Mouse (Mus musculus) spleen, adult 2 months (tissue): ENCODE data around the gene Mov10l1. TPM values are rescaled to one million over a fixed set of nuclear protein-coding genes. Genes with fewer than 3 reads are reported as not detected.

Experiments used
- DNase-seq, 2 experiments: peaks; one replicate each; pipeline versions ENCODE4 v3.0.0 to v3.0.0-alpha.2; 2012 to 2021; ENCODE audit warnings: low spot score in 2 of 2, low read depth in 1 of 2
- H3K27ac ChIP-seq: fragments of 200-500 bp; 2 replicates; pipeline ENCODE4 v1.5.1; 2012; ENCODE audit warnings: low read length, inconsistent platforms; ENCODE audit not compliant: insufficient read depth
- H3K27me3 ChIP-seq: fragments of 200-500 bp; 2 replicates; pipeline ENCODE4 v1.6.1; 2012; ENCODE audit warnings: mild to moderate bottlenecking, moderate library complexity, low read length, inconsistent platforms; ENCODE audit not compliant: control insufficient read depth, insufficient read depth
- H3K36me3 ChIP-seq: fragments of 200-500 bp; 2 replicates; pipeline ENCODE4 v1.6.1; 2012; ENCODE audit warnings: mild to moderate bottlenecking, low read length, inconsistent platforms; ENCODE audit not compliant: control insufficient read depth, insufficient read depth
- H3K4me1 ChIP-seq: fragments of 200-500 bp; 2 replicates; pipeline ENCODE4 v1.6.1; 2011; ENCODE audit warnings: inconsistent platforms; ENCODE audit not compliant: control insufficient read depth, insufficient read depth, insufficient read length
- H3K4me3 ChIP-seq: fragments of 200-500 bp; 2 replicates; pipeline ENCODE4 v1.5.1; 2011; ENCODE audit warnings: mild to moderate bottlenecking, inconsistent platforms; ENCODE audit not compliant: insufficient read depth, insufficient read length; ENCODE audit errors: extremely low read depth
- CTCF ChIP-seq: fragments of 200-500 bp; IDR thresholded peaks from 2 replicates; pipeline ENCODE4 v1.5.1; 2011; ENCODE audit warnings: mild to moderate bottlenecking, inconsistent platforms; ENCODE audit not compliant: insufficient read depth, insufficient read length, insufficient replicate concordance; ENCODE audit errors: extremely low read depth
- POLR2A ChIP-seq: fragments of 200-500 bp; IDR thresholded peaks from 2 replicates; pipeline ENCODE4 v1.6.1; 2011; ENCODE audit warnings: low read depth, low read length, inconsistent platforms
- WGBS: fragments of 180-500 bp; shearing (Covaris S2); methylation state at CpG from one replicate; pipeline ENCODE4 v1.1.7; 2018; 5-methylcytosine and 5-hydroxymethylcytosine counted together
- polyA plus RNA-seq: library from polyadenylated mRNA; depleted of rRNA; stranded (reverse); fragments of >200 nt; gene quantifications from 2 replicates; pipeline ENCODE4 v1.2.3, GENCODE M21; 2012

The Mov10l1 gene
- polyA plus RNA-seq, 1 experiment: not detected

DNA sequence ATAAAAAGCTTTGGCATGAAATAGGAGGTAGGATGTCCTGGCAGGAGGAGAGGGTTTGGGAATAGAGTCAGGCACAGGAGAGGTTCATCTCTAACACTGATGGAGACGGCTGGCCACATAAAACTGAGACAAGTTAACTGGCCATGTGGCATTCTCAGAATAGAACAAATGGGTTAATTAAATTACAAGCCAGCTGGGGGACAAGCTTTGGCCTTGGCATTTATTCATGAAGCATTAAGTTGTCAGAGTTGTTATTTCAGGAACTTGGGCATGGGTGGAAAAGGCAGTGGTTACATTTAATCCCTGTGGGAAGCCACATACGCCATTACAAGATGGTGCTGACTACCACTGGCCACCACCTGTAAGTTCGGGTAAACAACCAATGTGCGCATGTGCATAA lies 31.5 kb upstream of the Mov10l1 start:
- WGBS: 88% methylated on average over 4 of the region's 4 CpGs
- H3K27ac ChIP-seq: no peak overlapping the region
- peaks cover 6% of the 10 kb centered on the region for H3K27me3 ChIP-seq
- no peak overlapping the region for H3K4me3 ChIP-seq
- H3K36me3 ChIP-seq: no peaks in the 10 kb centered on the region
- H3K4me1 ChIP-seq: no peaks in the 10 kb centered on the region; the same call in 1 of the 2 replicates
- TF ChIP-seq CTCF: no peak
- no peak for TF ChIP-seq POLR2A
- no peak for DNase-seq

DNA sequence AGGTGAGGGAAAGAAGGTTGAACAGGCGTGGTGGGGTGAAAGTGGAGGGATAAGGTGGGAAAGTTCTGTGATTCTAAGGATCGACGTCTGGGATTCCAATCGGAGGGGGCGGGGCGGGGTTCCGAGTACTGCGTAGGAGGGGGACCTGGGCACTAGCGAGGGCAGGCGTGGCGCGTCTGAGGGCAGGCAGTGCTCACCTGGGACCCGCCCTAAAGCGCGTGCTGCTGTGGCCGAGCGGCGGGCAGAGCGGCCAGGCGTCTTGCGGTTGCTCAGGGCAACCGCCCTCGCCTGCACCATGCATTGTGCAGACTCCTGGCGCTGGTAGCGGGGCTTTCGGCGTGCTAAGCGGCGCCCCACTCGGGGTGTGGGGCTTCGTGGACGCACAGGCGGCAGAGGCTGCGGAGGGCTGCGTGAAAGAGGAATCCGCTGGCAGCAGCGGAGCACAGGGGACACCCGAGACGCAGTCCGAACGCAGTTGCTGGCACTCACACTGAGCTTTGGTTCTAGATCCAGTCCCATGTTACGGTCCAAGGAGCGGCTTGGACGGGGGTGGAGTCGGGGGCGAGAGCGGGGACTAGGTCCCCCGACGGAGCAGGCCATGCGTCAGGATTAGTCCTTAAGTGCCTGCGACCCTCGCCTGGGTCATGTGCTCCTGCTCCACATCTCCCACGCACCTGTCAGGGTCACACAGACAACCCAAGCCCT lies 28.2 kb upstream of the Mov10l1 start, which contains the start of gene Ttll8:
Gene Ttll8, minus strand, starts transcription at position 51 of the 705 bp plus-strand sequence.
- Histone ChIP-seq H3K27ac (no peak within 1 kb of the TSS), H3K27me3 (peaks cover 6% of the 10 kb centered on the region), H3K4me1 (no peaks in the 10 kb centered on the region; the same call in 1 of the 2 replicates), H3K4me3 (no peak within 1 kb of the TSS), H3K36me3 (no peaks in the 10 kb centered on the region)
- no peak for DNase-seq
- 13% methylated on average over 53 of the region's 53 CpGs for WGBS
- TF ChIP-seq CTCF: no peak
- TF ChIP-seq POLR2A: no peak

DNA sequence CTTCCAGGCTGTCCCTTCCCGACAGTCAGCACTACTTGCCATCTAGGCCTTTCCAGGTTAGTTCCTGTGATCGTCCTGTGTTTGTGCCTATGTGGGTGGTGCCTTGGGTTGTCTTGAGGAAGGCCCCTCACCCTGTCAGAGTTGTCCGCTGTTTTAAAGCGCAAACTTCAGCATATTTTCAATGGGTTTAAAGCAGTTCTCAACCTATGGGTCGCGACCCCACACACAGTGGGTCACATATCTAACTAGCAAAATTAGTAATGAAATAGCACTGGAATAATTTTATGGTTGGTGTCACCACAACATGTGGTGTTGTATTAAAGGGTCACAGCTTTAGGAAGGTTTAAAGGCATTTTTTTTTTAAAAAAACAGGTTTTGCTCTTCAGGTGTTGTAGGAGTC lies 27.4 kb upstream of the Mov10l1 start:
- Histone ChIP-seq H3K27me3 (peaks cover 6% of the 10 kb centered on the region), H3K36me3 (no peaks in the 10 kb centered on the region), H3K4me1 (no peaks in the 10 kb centered on the region; the same call in 1 of the 2 replicates), H3K4me3 (no peak overlapping the region), H3K27ac (no peak overlapping the region)
- WGBS: 85% methylated on average over 6 of the region's 6 CpGs
- DNase-seq: no peak
- TF ChIP-seq CTCF: no peak

DNA sequence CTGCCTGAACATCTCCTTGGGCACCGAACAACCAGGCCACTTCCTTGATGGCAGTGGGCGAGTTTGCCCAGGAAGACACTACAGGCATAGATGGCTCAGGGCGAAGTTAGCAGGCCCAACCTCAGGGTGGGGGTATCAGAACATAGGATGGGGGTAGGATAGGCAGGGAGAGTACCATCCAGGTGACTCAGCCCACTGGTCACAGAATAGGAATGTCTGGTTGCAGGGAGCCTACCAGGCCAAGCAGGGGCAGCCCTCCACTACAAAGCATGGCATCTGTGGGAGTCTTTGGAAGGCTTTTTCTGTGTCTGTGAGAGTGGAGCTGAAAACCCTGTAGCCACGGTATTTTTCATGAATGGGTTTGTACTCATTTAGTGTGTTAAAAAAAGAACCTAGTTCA lies 25.2 kb upstream of the Mov10l1 start:
- Histone ChIP-seq H3K27me3 (peaks cover 6% of the 10 kb centered on the region), H3K27ac (no peak overlapping the region), H3K4me3 (no peak overlapping the region), H3K36me3 (no peaks in the 10 kb centered on the region), H3K4me1 (no peaks in the 10 kb centered on the region; the same call in 1 of the 2 replicates)
- WGBS: 78% methylated on average over 4 of the region's 4 CpGs
- TF ChIP-seq POLR2A: no peak
- TF ChIP-seq CTCF: no peak
- no peak for DNase-seq

DNA sequence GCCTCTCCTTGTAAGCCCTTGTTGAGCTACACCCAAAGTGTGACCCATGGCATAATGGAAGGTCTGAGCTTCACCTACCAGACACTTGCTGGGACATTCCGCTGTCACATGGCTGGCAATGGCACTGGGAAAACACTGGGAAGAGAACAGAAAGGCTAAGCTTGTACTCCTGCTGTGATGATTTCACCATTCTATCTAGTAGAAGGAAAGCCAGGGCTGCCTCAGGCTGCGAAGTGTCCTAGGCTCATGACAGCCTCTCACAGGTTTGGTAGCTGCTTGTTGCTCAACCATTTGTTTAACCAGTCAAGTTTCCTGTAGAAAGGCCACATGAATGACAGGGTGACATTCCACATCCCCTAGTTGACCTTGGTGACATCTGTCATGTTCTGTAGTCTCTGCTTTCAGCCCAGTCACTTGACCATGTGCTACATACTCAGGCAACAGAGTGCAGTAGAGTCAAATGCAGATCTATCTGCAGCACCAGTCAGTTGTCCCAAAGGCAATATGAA lies 18.6 kb upstream of the Mov10l1 start:
- no peak for DNase-seq
- Histone ChIP-seq H3K27ac (no peak overlapping the region), H3K4me1 (no peaks in the 10 kb centered on the region), H3K4me3 (no peak overlapping the region), H3K27me3 (no peaks in the 10 kb centered on the region), H3K36me3 (no peaks in the 10 kb centered on the region)
- 84% methylated on average over 2 of the region's 2 CpGs for WGBS
- TF ChIP-seq POLR2A (no peak), CTCF (no peak)

DNA sequence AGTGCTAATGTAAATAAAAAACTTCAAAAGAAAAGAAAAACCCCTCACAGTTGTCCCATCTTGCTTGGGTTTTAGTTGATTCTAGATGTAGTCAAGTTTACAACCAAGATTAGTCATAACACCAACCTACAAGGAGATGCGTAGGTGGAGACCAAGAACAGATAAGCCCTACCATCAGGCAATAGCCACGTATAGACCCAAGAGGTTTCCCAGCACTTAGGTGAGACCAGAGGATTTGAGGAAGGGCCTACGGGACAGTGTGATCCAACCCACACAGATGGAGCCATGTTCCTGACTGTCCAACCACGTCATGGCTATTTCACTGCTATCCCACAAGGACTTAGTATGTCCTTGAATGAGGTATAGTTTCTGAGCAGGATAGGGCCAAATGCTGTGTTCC lies 10.4 kb upstream of the Mov10l1 start:
- no peak for DNase-seq
- WGBS: 85% methylated on average over 4 of the region's 4 CpGs
- Histone ChIP-seq H3K4me3 (no peak overlapping the region), H3K4me1 (no peaks in the 10 kb centered on the region), H3K27ac (no peak overlapping the region), H3K27me3 (no peaks in the 10 kb centered on the region), H3K36me3 (no peaks in the 10 kb centered on the region)
- no peak for TF ChIP-seq CTCF
- TF ChIP-seq POLR2A: no peak
